19 mouse cellular contexts compared by ENCODE assay signal in the genomic region with DNA sequence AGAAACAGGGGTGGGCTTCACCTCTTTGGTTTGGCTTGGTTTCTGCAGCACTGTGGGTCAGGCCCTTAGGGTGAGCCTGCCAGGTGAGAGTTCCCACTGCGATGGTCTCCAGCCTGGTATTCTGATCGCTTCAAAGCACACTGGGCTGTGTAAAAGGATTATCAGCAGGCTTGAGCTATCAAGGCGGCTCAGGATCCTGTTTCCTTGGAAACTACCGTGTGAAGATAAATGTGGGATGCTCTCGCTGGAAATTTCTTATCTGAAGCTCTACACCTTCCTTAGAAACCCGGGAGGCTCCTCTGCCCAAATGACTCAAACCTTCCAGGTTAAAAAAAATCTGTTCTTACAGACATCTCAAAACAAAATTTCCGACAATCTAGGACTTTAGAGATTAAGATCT. TPM values are rescaled to one million over a fixed set of nuclear protein-coding genes. Genes with fewer than 3 reads are reported as not detected.
DNase-seq lines count a peak whose midpoint lies in the region; ATAC-seq lines count a peak whose summit lies in the region.
"Had no signal": no experiment of that assay in that cellular context is flagged by ENCODE, and none has a peak within 500 bp of the region (broad histone marks: within the 10 kb centered on the region; RNA-seq: fewer than 3 reads in every experiment).

No protein-coding gene starts in this region.

- no peak overlapping the region for H3K4me3 ChIP-seq in lung, embryonic 16.5 days (ENCODE audit: low read length)
- H3K4me3 ChIP-seq: heart, embryonic 15.5 days; limb, embryonic 15.5 days; stomach, embryonic 15.5 days had no signal

- 7% methylated on average over 7 of the region's 7 CpGs for WGBS in lung, embryonic 16.5 days

- H3K4me2 ChIP-seq in lung, embryonic 16.5 days (ENCODE audit: low read depth, low read length) = no peak overlapping the region
- H3K4me2 ChIP-seq: heart, embryonic 15.5 days; limb, embryonic 15.5 days; stomach, embryonic 15.5 days had no signal

- intact Hi-C loops in left cerebral cortex, postnatal 25 days (cut with DNase I) = no loop called here
- intact Hi-C loops in gastrocnemius, postnatal 36 days (cut with DNase I) = no loop called here

- H3K36me3 ChIP-seq in lung, embryonic 16.5 days (ENCODE audit: control insufficient read depth, insufficient read depth, low read length) = no peaks in the 10 kb centered on the region
- H3K36me3 ChIP-seq: heart, embryonic 15.5 days; limb, embryonic 15.5 days; stomach, embryonic 15.5 days had no signal

- peaks cover 6% of the 10 kb centered on the region; the same call in 1 of the 2 replicates for H3K27me3 ChIP-seq in lung, embryonic 16.5 days (ENCODE audit: control insufficient read depth, insufficient read depth, low read depth, low read length)
- H3K27me3 ChIP-seq: heart, embryonic 15.5 days; stomach, embryonic 15.5 days had no signal

- H3K4me1 ChIP-seq in lung, embryonic 16.5 days (replicated peaks; ENCODE audit: control insufficient read depth, insufficient read depth, low read length) = no peaks in the 10 kb centered on the region
- H3K4me1 ChIP-seq: heart, embryonic 15.5 days; limb, embryonic 15.5 days; stomach, embryonic 15.5 days had no signal

- H3K9ac ChIP-seq in lung, embryonic 16.5 days (ENCODE audit: low read length) = peak overlapping the region; percentile 11; the same call in 1 of the 2 replicates
- H3K9ac ChIP-seq: heart, embryonic 15.5 days; limb, embryonic 15.5 days; stomach, embryonic 15.5 days had no signal

- peak; percentile 20 to 37 for DNase-seq in frontal cortex, postnatal 36 days (ENCODE audit: low spot score in 2 of 2)
- DNase-seq in frontal cortex, postnatal 10 days (ENCODE audit: low spot score in 2 of 2) = no peak
- no peak for DNase-seq in lung, postnatal 36 days
- DNase-seq in left cerebral cortex, postnatal 25 days (ENCODE audit: low spot score in 2 of 2) = peak; percentile 23 to 55
- DNase-seq in retina, embryonic 14.5 days (ENCODE audit: low spot score) = peak; percentile 23
- no peak for DNase-seq in natural killer cell, adult 2 months (ENCODE audit: low spot score in 2 of 2)
- no peak for DNase-seq in gastrocnemius, postnatal 36 days
- DNase-seq: adrenal gland, adult 8-10 months; cerebellum, adult 8-10 months; heart, adult 11 months; kidney, postnatal 14 days; lung, adult 2 months; thymus, postnatal 14 days had no signal

- H3K9me3 ChIP-seq in lung, embryonic 16.5 days (ENCODE audit: control insufficient read depth, low read length) = no peaks in the 10 kb centered on the region
- H3K9me3 ChIP-seq: G1E; heart, embryonic 15.5 days; limb, embryonic 15.5 days; stomach, embryonic 15.5 days had no signal

- no peak overlapping the region for H3K27ac ChIP-seq in lung, embryonic 16.5 days (ENCODE audit: low read length)
- H3K27ac ChIP-seq: heart, embryonic 15.5 days; limb, embryonic 15.5 days; stomach, embryonic 15.5 days had no signal

- ATAC-seq in lung, embryonic 16.5 days (ENCODE audit: low read depth) = no peak
- ATAC-seq: intestine, postnatal 0 days had no signal

RNA-seq across cellular contexts. Expression of a gene that starts 10.1 kb away (rescaled TPM):
- 64.1 and 68.4 TPM in 2 replicates for polyA plus RNA-seq in lung, embryonic 16.5 days (2015; fragmentation: Nextera tagmentation; extraction: Ambion mirVana)
- total RNA-seq in left cerebral cortex, postnatal 25 days (2021) = 10 to 100 TPM; 98.7 to 100.0 TPM
- total RNA-seq in gastrocnemius, postnatal 36 days (2021) = 10 to 100 TPM; 21.8 to 22.3 TPM

RNA-seq across cellular contexts. Expression of a gene that starts 28.0 kb away (rescaled TPM):
- polyA plus RNA-seq in lung, embryonic 16.5 days (2015; fragmentation: Nextera tagmentation; extraction: Ambion mirVana) = 42.9 and 44.5 TPM in 2 replicates
- total RNA-seq in left cerebral cortex, postnatal 25 days (2021) = 10 to 100 TPM; 45.8 to 55.0 TPM
- 10 to 100 TPM; 22.0 to 29.5 TPM for total RNA-seq in gastrocnemius, postnatal 36 days (2021)

RNA-seq across cellular contexts. Expression of a gene that starts 51.4 kb away (rescaled TPM):
- 58.4 and 59.1 TPM in 2 replicates for polyA plus RNA-seq in lung, embryonic 16.5 days (2015; fragmentation: Nextera tagmentation; extraction: Ambion mirVana)
- total RNA-seq in left cerebral cortex, postnatal 25 days (2021) = 10 to 100 TPM; 43.9 to 45.2 TPM
- total RNA-seq in gastrocnemius, postnatal 36 days (2021) = 10 to 100 TPM; 11.2 to 12.5 TPM

Comparison
In these comparisons a context has a peak if more than half of its experiments do, and no peak if none do; other contexts are left out.
1. DNase-seq: peak in frontal cortex, postnatal 36 days (2 of 2), left cerebral cortex, postnatal 25 days (2 of 2) and retina, embryonic 14.5 days (single experiment); none in frontal cortex, postnatal 10 days (0 of 2), lung, postnatal 36 days (single experiment), natural killer cell, adult 2 months (0 of 2) and gastrocnemius, postnatal 36 days (0 of 2).
2. RNA of a gene that starts 10.1 kb away (total RNA-seq): 98.7 to 100.0 TPM in left cerebral cortex, postnatal 25 days; 21.8 to 22.3 TPM in gastrocnemius, postnatal 36 days; every median in the first group is over 4 times any median in the second.